Mouse (Mus musculus) adrenal gland, postnatal 10 days (tissue): ENCODE measurements around the gene Atg101. TPM values are rescaled to one million over a fixed set of nuclear protein-coding genes. Genes with fewer than 3 reads are reported as not detected.

Experiments used
- DNase-seq: peaks from one replicate; pipeline ENCODE4 v3.0.0; 2021; ENCODE audit warnings: mixed read lengths
- total RNA-seq, 2 experiments: library from RNA; stranded (reverse); gene quantifications; 2 replicates each; pipeline ENCODE4 v1.2.3; 2021

Gene Atg101
- total RNA-seq, 2 experiments from 2014 or later: 36.6 to 103 TPM

DNA sequence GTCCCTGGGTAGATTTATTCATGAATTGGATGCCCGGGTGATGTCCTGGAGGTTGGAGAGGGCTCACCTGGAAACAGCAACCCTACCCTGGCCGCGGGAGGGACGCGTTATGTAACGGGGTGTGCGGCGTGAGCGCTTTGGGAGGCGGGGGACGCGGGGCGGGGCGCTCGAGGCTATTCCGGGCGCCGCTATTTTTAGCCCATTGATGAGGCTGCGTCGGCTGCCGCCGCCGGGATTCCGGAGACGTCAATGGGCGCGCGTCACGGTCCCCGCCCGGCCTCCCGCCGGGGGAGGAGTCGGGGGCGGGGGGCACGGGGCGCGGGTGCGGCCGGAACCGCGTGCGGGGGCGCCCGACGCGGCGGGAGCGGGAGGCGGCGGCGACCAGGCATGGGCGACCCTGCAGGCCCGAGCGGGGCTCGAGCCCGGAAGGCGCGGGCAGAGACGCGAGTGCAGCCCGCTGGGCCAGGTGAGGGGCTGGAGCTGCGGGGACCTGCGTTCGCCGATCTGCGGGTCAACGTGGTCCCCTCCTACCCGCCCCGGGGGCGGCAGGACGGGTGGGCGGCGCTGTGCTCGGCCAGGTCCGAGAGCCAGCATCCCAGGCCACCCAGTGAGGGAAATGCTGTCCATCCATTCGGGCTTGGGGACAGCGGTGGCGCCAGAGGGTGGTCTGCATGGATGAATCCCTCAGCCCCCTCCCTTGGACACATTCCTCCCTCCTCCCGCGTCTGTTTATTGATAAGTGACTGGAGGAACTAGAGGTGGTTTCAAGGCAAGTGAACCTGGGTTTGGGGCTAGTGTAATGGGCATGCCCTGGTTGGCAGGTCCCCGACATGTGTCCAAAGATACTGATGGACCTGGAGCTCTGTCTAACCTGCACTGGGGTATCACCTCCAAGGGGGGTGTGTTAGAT is 29.9 kb upstream of the Atg101 start, which contains the start of gene Nr4a1:
Gene Nr4a1, plus strand, starts transcription at position 384 of the 910 bp plus-strand sequence.
- DNase-seq: peak; percentile 89

DNA sequence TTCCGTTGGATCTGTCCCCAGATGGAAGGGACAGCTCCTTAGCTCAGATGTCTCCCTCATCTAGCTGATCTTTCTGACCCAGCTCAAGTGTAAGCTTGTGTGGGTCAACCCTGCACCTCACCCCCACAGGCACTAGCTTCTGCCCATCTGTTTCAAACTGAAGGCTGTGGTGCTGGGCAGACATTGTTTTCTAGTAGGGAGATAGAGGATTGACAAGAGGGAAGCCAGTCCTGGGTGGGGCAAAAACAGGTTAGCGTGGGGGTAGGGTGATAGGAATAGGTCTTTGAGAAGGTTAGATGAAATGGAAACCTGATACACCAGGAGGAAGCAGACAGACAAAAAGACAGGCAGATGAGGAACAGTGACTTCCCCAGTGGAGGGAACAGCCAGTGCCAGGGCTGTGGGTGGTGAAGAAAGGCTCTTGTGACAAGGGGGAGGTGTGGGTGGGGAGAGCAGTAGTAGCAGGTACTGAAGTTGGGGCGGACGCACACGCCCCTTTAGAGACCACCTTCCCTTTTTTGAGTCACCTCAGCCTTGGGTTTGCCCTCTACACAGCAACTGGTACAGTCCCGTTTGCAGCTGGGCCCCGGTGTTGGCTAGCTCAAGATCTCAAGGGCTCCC is 28.1 kb upstream of the Atg101 start:
- no peak for DNase-seq

DNA sequence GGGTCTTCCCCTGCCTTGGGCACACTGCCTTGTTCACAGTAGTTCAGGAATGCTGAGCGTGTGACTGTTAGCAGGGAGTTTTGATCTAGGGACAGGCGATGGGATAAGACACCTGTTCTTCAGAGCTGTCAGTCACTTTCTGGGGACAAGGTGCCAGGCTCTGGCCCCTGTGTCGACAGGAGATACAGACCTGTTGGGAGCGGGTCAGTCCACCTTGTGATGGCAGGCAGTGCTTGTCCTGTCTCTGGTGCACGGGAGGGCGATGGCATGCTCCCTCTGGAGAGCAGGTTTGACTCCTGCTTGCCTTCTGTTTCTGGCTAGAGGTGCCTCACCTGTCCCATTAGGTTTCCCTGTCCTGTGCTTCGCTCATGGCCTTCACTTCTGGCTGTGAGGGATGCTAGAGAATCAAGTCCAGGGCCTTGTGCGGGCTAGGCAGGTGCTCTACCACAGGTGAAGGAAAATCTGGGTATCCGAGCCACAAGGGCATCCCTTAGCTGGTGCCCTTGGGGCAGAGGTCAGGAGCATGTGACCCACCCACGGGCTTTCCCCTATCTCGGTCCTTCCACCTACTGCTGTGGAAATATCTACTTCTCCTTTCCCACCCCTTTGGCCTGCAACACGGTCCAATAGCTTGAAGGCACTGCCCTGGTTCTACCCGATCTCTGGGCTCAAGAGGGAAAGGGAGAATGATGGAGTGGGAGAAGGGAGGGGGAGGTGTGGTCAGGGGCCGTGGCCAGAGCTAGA is 27.4 kb upstream of the Atg101 start:
- DNase-seq: no peak

DNA sequence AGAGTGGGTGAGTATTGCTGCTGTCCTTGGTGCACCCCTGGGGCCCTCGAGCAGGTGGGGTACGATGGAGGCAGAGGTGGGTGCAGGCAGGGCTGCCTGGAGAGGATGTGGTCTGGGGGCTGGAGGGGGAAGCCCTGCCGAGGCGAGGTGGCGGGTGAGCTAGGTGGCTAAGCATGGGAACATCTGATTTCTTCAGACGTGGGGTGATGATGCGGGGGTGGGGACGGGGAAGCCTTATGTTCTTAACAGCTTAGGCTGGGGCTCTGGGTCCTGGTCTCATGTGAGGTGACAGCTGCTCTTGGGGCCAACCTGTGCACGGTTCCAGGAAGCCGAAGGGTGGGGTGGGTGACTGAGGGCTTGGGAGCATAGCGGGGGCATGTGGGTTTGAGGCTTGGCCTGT is 25.7 kb upstream of the Atg101 start:
- DNase-seq: peak; percentile 5

DNA sequence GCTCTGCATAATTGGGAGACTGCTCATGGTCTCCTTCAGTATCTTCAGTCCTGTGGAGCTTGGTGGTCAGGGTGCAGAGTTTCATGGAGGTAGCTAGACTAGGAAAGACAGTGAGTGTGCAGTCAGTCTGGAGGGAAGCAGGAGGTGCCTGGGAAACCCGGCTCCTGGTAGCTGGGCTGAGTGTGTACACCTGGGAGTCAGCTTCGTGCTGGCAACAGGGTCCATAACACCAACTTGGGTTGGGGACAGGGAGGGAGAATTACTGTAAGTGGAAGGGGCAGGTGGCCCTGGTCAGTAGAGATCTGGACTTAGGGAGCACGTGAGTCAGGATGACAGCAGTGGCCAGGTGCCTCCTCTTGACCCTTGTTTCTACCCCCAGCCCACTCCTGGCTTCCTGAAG is 24.1 kb upstream of the Atg101 start:
- DNase-seq: no peak

DNA sequence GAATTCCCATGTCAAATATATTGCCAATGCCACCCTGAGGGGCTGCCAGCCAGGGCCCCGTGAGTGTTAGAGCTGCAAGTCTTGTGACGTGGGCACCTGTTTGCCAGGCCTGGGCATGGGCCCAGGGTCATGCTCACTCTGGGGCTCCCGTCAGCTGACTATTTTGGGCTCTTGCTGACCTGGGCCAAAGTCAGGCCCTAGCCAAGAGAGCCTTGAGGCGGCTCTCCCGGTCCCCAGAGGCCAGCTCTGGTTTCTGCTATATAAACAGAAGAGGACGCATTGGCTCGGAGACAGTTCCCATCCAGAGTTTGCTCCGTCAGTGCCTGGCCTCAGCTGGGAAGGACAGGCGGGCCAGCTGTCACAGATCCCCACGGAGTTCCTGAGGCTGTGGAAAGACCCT is 23.7 kb upstream of the Atg101 start:
- peak; percentile 83 for DNase-seq

DNA sequence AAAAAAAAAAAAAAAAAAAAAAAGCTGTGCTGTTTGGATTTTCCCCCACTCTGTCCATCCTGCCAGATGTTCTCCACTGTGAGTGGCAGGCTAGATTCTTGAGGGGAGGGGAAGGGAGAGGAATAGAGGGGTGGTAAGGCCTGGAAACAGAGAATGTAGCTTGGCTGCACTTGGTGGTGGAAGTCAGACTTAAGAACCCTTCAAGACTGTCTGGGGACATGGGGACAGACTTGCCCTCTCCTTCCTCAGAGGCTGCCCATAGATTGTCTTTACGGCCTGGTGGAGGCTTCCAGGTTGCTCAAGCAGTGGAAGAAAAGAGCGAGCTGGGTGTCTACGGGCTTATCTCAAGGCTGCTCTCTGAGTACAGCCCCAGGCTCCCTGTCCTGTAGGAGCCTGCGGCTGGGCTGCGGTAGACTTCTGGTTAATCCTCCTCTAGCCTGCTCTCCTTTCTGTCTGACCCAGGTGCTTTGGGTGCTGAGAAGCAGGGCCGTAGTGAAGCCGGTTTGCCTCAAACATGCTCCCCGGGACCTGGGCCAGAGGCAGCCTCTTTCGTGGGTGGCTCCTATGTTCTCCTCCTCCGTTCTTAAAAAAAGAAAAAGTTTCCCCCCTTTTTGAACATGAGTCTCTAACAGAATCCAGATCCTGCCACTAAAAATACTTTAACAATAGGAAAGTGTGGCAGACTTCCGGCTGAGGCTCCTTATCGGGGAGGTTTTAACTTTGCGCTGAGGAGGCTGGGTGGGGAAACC is 23.0 kb upstream of the Atg101 start:
- no peak for DNase-seq

DNA sequence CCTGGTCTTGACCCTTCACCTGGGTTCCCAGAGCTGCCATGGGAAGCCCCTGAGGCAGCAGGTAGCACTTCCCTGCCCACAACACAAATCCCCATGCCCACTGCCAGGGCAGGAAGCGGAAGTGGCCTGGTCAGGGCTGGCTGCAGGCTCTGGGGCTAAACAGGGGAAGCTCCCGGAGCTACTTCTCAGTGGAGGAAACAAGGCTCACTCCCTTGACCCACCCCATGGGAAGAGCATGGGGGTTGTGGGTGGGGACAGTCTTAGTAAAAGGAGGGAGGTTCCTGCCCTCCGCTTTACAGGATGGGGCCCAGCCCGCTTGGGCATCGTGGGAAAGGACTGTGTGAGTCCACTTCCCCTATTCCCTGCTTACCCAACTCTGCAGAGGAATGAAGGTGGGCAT is 21.6 kb upstream of the Atg101 start:
- peak; percentile 14 for DNase-seq

DNA sequence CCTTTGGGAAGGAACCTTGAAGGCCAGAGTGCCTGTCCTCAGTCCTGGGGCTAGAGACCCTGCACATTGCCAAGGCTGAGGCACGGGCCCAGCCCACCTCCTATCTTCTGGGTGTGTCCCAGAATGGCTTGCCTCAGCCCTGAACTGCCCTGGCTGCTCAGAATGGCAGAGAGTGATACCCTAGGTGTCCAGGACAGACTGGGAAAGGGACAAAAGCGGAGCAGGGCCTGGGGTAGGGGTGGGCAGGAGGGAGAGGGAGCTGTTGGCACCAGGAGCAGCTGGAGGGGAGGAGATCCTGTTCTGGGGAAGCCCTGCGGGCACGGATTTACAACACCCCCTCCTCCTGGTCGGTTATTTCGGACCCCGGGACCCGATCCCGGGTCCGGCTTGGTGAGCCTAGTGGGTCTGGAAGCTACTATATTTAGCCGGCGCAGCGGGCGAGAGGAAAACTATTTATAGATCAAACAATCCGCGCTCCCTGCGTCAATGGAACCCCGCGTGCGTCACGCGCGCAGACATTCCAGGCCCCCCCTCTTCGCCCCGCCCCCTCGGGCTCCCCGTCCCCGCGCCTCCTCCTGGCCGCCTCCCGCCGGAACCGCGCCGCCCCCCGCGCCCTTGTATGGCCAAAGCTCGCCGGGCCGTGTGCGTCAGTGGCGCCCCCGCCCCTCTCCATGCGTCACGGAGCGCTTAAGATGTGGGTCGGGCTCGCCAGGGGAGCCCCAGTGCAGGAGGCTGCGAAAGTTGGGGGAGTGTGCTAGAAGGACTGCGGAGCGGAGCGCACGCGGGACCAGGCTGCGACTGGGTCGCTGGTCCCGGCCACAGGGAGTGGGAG is 17.7 kb upstream of the Atg101 start:
- DNase-seq: peak; percentile 99

DNA sequence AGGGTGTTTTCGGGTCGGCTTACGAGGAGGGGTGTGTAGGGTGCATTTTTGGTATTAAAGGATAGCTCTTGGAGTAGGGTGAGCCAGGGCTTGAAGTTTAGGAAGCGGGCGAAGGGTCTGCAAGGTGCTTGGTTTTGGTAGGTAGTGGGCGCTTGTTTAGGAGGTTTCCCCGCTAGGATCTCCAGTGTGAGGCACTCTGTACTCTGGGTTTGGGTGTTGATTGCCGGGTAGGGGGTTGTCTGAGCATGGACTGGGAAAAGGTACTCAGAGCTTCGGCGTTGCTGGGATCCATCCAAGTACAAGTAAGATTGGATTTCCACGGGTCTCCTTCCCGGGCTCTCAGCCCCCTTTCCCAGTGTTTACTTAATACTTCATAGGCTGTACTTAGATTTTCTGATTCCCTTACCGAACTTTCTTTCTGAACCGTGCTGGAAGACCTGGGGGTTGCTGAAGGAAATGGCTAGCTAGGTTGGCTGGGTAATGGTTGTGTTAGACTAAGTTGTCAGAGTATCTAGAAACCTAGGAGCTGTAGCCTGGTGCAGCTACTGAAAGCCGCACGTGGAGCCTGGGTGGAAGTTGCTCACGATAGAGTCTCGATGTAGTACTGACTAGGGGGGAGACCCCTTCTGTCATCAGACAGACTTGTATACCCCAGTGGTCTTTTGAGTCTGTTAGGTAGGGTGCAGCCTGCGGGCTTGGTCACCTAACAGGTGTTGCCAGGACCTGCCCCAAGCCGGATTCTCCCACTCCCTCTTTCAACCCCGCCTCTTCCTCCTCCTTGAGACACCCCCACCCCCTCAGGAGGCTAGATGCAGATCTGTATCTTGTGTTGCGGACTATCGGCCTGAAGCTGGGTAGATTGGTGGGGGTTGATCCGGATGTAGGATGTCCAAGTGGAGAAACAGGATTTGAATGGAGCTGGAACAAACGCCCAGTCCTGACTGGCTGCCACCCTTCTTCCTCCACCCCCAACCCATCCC is 16.7 kb upstream of the Atg101 start:
- DNase-seq: peak; percentile 69

DNA sequence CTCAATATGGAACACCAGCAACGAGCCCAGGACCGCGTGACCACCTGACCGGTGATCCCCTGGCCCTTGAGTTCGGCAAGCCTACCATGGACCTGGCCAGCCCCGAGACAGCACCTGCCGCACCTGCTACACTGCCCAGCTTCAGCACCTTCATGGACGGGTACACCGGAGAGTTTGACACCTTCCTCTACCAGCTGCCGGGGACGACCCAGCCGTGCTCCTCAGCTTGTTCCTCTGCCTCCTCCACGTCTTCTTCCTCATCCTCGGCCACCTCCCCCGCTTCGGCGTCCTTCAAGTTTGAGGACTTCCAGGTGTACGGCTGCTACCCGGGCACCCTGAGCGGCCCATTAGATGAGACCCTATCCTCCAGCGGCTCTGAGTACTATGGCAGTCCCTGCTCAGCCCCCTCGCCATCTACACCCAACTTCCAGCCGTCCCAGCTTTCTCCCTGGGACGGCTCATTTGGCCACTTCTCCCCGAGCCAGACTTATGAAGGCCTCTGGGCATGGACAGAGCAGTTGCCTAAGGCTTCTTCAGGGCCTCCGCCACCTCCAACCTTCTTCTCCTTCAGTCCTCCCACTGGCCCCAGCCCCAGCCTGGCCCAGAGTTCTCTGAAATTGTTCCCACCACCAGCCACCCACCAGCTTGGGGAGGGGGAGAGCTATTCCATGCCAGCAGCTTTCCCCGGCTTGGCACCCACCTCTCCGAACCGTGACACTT is 13.8 kb upstream of the Atg101 start:
- DNase-seq: no peak

DNA sequence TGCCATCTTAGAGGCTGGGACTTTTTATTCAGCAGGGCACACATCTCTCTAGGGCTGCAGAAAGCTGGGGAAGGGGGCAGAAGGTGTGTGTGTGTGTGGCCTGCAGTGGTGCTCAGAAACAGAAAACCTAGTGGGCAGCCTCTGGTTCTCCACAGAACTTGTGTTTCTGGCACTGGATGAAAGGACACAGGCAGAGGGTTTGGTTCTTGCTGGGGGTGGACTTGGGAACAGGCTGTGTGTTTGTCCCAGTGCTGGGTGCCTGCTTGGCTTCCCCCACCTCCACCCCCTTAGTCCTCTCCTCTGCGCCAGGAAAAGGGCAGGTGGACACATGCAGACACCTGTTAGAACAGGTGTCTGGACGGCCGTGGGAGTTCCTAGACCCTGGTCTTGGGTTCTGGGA is 13.0 kb upstream of the Atg101 start:
- DNase-seq: no peak

DNA sequence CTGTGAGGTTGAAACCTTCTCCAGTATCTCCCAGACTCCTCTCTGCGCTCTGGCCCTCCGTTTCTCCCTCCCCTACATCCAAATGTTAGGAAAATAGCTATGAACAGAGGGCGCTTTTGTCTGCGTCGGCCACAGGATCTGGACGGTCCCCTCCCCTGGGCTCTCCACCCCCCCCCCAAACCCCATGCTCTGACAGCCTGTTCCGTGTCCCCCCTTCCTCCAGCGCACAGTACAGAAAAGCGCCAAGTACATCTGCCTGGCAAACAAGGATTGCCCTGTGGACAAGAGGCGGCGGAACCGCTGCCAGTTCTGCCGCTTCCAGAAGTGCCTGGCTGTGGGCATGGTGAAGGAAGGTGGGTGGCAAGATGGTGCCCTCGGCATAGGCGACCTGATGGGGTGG is 12.6 kb upstream of the Atg101 start:
- DNase-seq: no peak

DNA sequence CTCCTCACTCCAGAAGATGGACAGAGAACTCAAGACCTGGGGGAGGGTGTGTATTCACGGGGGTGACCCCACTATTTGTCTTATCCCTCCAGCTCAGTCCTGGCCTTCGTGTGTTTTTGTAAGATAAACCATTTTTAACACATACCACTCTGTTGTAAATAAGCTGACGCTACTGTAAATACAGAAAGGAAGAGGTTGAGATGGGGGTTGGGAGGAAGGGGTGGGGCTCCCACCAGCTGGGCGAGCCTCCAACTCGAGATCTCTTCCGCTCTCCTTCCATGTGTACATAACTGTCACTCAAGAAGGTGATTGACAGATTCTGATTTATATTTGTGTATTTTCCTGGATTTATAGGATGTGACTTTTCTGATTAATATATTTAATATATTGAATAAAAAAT is 9.7 kb upstream of the Atg101 start:
- no peak for DNase-seq

DNA sequence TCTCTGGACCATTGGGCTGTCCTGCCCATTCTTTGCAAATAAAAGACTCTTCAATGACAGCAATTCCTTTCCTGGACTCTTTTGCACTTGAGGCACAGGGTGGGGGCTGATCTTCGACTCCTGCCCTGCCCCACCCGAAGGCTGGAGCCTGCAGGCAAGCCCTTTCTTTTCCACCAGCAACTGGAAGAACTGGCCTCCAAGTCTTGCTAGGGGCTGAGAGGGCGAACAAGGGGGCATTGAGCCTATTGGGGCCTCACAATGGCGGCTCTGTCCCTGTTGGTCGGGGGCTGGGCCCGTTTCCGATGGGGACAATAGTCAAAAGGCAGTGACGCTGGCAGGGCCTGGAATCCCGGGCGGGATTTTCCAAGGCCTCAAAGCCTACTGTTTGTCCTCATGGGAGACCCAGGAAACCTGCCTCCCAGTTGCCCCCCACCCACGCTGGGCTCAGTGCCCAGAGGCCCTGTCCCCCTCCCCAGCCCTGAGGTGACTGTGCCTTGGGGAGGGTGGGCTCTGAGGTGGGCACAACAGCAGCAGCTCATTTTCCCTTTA is 6.6 kb upstream of the Atg101 start:
- peak; percentile 26 for DNase-seq

DNA sequence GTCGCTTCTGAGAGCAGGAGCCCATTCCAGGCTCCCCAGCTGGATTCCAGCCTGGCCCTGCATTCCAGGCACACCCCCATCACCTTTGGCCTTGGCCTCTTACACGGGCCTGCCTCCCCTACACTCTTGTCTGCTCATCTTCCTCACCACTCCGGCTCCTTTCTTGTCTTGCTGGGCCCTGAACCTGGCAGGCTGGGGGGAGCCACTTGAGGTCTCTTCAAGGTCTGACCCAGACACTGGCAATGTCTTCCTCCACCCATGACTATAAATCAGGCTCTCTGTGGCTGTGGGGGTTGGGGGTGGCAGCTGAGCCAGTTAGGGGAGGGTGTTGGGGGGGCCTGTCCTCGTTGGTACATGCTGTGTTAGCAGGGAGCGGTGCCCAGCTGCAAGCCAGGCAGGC is 5.5 kb upstream of the Atg101 start:
- peak; percentile 53 for DNase-seq

DNA sequence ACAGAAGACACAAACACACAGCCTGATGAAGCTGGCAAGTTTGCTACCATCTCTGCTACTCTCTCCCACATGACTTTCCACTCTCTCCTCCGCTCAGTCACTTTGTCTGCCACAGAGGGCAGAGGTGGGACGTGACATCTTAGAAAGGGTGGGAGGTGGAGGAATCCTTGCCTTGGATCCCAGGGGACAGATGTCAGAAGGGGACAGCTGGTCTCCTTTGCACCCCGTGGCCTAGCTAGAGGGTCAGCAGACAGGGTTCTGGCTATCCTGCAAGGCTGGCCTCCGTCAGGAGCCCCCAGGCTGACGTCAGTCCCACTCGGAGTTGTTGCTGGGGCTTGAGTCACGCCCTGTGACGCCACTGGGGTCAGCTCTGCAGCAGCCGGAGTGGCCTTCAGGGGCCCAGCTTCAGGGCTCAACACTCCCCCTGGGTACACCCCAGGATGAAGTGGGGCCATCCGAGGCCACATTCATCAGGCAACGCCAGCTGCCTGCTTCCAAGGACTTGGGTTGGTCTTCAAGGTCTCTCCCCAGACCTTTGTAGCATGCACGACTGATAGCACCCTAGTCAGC is 4.6 kb upstream of the Atg101 start:
- DNase-seq: peak; percentile 89

DNA sequence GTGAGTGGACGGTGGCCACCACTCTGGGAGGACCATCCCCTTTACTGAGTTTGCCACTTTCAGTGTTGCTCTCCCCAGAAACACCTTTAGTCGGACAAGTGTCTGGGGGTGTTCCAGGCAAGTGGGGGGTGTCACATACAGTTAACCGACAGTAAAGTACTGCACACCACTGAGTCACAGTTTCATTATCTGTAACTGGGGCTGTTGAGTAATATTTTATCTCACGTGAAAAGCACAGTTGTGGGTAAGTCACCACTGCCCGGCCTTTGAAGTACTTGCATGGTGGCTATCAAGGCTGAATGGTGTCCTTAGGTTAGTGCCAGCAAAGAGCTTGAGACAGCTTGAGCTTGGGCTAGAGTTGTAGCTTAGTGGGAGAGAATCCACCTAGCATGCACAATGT is 1.6 kb upstream of the Atg101 start:
- peak; percentile 63 for DNase-seq
